Mouse (Mus musculus): ENCODE measurements around the gene Mllt10. TPM values are rescaled to one million over a fixed set of nuclear protein-coding genes. Genes with fewer than 3 reads are reported as not detected.

Gene Mllt10
- polyA plus RNA-seq, 1 experiment from 2014 or later: 36.4 TPM

DNA sequence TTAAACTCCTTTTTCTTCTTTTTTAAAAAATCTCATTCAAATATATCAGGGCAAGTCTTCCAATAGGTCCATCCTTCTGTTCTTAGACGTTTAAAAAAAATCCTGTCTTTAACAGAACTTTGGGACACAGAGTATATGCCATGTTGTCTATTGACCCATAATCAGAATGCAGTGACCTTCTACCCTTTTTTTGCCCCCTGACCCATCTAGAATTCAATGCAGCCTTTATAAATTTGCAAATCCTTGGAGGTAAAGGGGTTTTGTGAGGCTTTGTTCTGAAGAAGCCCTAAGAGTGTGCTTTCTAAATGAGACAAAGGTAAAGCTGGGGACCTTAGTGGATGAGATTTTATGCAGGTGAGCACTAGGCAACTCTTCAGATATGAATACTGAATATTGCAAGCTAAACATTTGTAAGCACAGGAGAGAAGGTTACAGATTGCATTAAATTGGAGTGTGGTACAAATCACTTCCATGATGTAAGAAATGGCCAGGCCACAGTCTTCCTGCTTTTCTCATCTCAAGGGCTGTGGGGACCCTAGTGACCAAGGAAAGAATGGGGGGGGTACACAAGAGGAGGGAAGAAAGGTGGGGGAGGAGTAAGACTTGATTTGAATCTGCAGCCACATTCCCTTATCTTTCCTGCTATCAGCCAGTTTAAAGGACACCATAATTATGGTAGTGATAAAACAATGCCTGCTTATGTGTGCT is 1.6 kb upstream of the Mllt10 start:
- no peaks in the 10 kb centered on the region for H3K36me3 ChIP-seq (ENCODE audit: control insufficient read depth, insufficient read depth, low read length)
- peaks cover 44% of the 10 kb centered on the region for H3K4me1 ChIP-seq (replicated peaks; ENCODE audit: control insufficient read depth, insufficient read depth, low read length)
- DNase-seq (ENCODE audit: low spot score) (no peak), ATAC-seq (replicated peaks; ENCODE audit: low FRiP score, low TSS enrichment, low read depth) (no peak)
- no peak overlapping the region for H3K4me3 ChIP-seq (ENCODE audit: low read depth, low read length)
- no peak overlapping the region for H3K4me2 ChIP-seq (ENCODE audit: low read length)
- H3K27me3 ChIP-seq (replicated peaks; ENCODE audit: control insufficient read depth, insufficient read depth, low read length): no peaks in the 10 kb centered on the region
- no peak overlapping the region for H3K9ac ChIP-seq (ENCODE audit: low read length)
- peak overlapping the region; percentile 54; the same call in 1 of the 2 replicates for H3K27ac ChIP-seq (ENCODE audit: low read depth)
- no peaks in the 10 kb centered on the region for H3K9me3 ChIP-seq (ENCODE audit: control insufficient read depth, low read length)
- WGBS: 65% methylated on average over 1 of the region's 1 CpGs

DNA sequence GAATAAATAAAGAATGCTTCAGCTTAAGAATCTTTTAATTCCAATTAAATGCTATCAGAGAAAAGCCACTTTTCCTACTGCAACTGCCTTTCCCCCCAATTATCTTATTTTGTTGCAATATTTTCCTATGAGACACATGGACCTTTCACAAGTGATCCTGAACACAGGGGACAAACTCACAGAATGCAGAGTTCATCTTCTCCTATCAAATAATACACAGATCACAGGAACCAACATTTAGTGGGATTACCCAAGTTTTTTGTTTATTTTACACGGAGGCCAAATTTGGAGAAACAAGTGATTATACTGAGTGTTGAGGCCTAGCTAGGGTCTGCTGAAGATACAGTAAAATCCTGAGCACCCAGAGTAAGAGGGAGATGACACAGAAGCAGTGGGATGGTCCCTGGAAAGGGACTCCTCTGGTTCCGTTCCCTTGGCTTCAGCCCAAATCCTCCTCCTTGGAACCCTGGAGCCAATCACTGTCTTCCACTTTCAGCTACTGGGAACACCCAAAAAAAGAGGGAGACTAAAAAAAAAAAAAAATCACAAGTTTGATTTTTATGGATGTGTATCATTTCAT is 996 bp upstream of the Mllt10 start:
- DNase-seq (ENCODE audit: low spot score): no peak
- no peaks in the 10 kb centered on the region for H3K36me3 ChIP-seq (ENCODE audit: control insufficient read depth, insufficient read depth, low read length)
- no peak for ATAC-seq (replicated peaks; ENCODE audit: low FRiP score, low TSS enrichment, low read depth)
- peak overlapping the region; percentile 94 for H3K4me2 ChIP-seq (ENCODE audit: low read length)
- peaks cover 51% of the 10 kb centered on the region for H3K4me1 ChIP-seq (replicated peaks; ENCODE audit: control insufficient read depth, insufficient read depth, low read length)
- no peak overlapping the region for H3K9ac ChIP-seq (ENCODE audit: low read length)
- H3K27me3 ChIP-seq (replicated peaks; ENCODE audit: control insufficient read depth, insufficient read depth, low read length): no peaks in the 10 kb centered on the region
- H3K4me3 ChIP-seq (ENCODE audit: low read depth, low read length): no peak overlapping the region
- peak overlapping the region; percentile 54; the same call in 1 of the 2 replicates for H3K27ac ChIP-seq (ENCODE audit: low read depth)
- H3K9me3 ChIP-seq (ENCODE audit: control insufficient read depth, low read length): no peaks in the 10 kb centered on the region
- 19% methylated on average over 2 of the region's 2 CpGs for WGBS

DNA sequence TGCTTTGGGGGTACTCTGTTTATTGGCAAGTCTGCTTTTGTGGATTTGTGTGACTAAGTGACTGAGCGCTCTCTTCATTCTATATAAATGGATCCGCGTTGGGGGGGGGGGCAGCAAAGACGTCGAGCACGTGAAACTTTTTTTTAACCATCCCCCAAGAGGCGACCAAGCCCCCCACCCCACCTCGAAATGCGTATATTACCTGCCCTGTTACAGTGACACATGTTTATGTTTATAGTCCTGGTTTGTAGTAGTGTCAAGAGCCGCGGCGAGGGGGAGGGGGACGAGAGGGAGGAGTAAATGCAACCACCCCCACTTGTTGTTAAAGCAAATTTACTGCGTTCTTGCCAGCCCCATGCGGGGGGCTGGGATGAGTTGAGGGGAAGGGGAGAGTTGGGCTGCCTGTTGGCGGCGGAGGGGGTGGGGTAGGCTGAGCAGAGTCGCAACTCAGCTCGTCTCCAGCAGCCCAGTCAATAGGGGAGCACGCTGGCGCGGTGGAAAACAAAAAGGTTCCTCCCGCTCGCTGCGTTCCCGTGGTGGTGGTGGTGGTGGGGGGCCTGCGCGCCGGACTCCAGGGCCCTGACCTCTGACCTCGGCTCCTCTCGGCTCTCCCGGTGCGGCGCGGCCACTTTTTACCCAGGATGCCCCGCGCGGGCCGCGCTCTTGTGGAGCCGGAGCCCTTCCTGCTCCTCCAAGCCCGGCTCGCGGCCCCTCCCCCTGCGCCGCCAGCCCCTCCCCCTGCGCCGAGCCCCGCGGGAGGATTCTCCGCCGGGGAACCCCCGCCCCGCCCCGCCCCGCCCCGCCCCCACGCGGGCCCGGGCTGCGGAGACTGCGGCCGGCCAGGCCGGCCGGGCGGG is 1.1 kb downstream of the Mllt10 start:
- peak; percentile 96 for DNase-seq (ENCODE audit: low spot score)
- Histone ChIP-seq H3K27me3 (replicated peaks; ENCODE audit: control insufficient read depth, insufficient read depth, low read length) (no peaks in the 10 kb centered on the region), H3K4me1 (replicated peaks; ENCODE audit: control insufficient read depth, insufficient read depth, low read length) (peaks cover 32% of the 10 kb centered on the region), H3K9me3 (ENCODE audit: control insufficient read depth, low read length) (no peaks in the 10 kb centered on the region), H3K4me3 (ENCODE audit: low read depth, low read length) (peak overlapping the region; percentile 56), H3K9ac (ENCODE audit: low read length) (peak overlapping the region; percentile 98), H3K27ac (ENCODE audit: low read depth) (peak overlapping the region; percentile 100), H3K4me2 (ENCODE audit: low read length) (peak overlapping the region; percentile 94), H3K36me3 (ENCODE audit: control insufficient read depth, insufficient read depth, low read length) (no peaks in the 10 kb centered on the region)
- peak; percentile 93 for ATAC-seq (replicated peaks; ENCODE audit: low FRiP score, low TSS enrichment, low read depth)
- under 1% methylated on average over 48 of the region's 66 CpGs for WGBS

- Histone ChIP-seq H3K9ac (ENCODE audit: low read length) (peak overlapping the region; percentile 98), H3K27ac (ENCODE audit: low read depth) (peak overlapping the region; percentile 100), H3K36me3 (ENCODE audit: control insufficient read depth, insufficient read depth, low read length) (no peaks in the 10 kb centered on the region), H3K9me3 (ENCODE audit: control insufficient read depth, low read length) (no peaks in the 10 kb centered on the region), H3K27me3 (replicated peaks; ENCODE audit: control insufficient read depth, insufficient read depth, low read length) (no peaks in the 10 kb centered on the region), H3K4me2 (ENCODE audit: low read length) (peak overlapping the region; percentile 94), H3K4me1 (replicated peaks; ENCODE audit: control insufficient read depth, insufficient read depth, low read length) (peaks cover 27% of the 10 kb centered on the region), H3K4me3 (ENCODE audit: low read depth, low read length) (peak overlapping the region; percentile 56)
- 1% methylated on average over 29 of the region's 50 CpGs for WGBS
- DNase-seq (ENCODE audit: low spot score): peak; percentile 94
- ATAC-seq (replicated peaks; ENCODE audit: low FRiP score, low TSS enrichment, low read depth): peak; percentile 99
Measured at GRCm38 (mm10) chr2:18056786-18057255, 1.8 kb downstream of the Mllt10 start.

- ATAC-seq (replicated peaks; ENCODE audit: low FRiP score, low TSS enrichment, low read depth) (no peak), DNase-seq (ENCODE audit: low spot score) (peak; percentile 86)
- peaks cover 27% of the 10 kb centered on the region for H3K4me1 ChIP-seq (replicated peaks; ENCODE audit: control insufficient read depth, insufficient read depth, low read length)
- no peaks in the 10 kb centered on the region for H3K27me3 ChIP-seq (replicated peaks; ENCODE audit: control insufficient read depth, insufficient read depth, low read length)
- H3K27ac ChIP-seq (ENCODE audit: low read depth): peak overlapping the region; percentile 100
- WGBS: under 1% methylated on average over 48 of the region's 48 CpGs
- no peaks in the 10 kb centered on the region for H3K36me3 ChIP-seq (ENCODE audit: control insufficient read depth, insufficient read depth, low read length)
- peak overlapping the region; percentile 94 for H3K4me2 ChIP-seq (ENCODE audit: low read length)
- peak overlapping the region; percentile 56 for H3K4me3 ChIP-seq (ENCODE audit: low read depth, low read length)
- peak overlapping the region; percentile 98 for H3K9ac ChIP-seq (ENCODE audit: low read length)
- no peaks in the 10 kb centered on the region for H3K9me3 ChIP-seq (ENCODE audit: control insufficient read depth, low read length)
Measured at GRCm38 (mm10) chr2:18057336-18058145, 2.5 kb downstream of the Mllt10 start.

- WGBS: 21% methylated on average over 9 of the region's 9 CpGs
- no peaks in the 10 kb centered on the region for H3K27me3 ChIP-seq (replicated peaks; ENCODE audit: control insufficient read depth, insufficient read depth, low read length)
- DNase-seq (ENCODE audit: low spot score) (no peak), ATAC-seq (replicated peaks; ENCODE audit: low FRiP score, low TSS enrichment, low read depth) (no peak)
- H3K4me1 ChIP-seq (replicated peaks; ENCODE audit: control insufficient read depth, insufficient read depth, low read length): peaks cover 27% of the 10 kb centered on the region
- peak overlapping the region; percentile 94 for H3K4me2 ChIP-seq (ENCODE audit: low read length)
- peak overlapping the region; percentile 100 for H3K27ac ChIP-seq (ENCODE audit: low read depth)
- no peaks in the 10 kb centered on the region for H3K9me3 ChIP-seq (ENCODE audit: control insufficient read depth, low read length)
- no peaks in the 10 kb centered on the region for H3K36me3 ChIP-seq (ENCODE audit: control insufficient read depth, insufficient read depth, low read length)
- peak overlapping the region; percentile 98 for H3K9ac ChIP-seq (ENCODE audit: low read length)
- H3K4me3 ChIP-seq (ENCODE audit: low read depth, low read length): peak overlapping the region; percentile 56
Measured at GRCm38 (mm10) chr2:18058146-18058708, 3.2 kb downstream of the Mllt10 start.

DNA sequence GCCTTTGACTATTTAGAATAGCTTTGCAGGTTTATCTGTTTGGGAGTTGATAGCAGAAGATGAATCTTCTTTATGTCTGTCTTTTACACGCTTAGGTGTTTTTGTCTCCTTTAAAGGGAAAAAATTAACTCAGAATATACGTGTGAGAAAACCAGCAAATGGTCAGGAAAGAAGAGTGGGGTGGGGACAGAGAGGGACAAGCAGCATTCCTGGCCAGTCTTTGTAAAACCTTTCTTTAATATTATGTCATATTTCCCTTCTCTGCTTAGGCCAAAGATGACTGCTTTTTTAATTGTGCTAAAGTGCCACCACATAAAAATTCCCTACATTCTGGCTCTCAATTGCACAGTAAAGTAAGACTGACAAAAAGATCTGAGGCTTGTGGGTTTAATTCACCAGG is 4.0 kb downstream of the Mllt10 start:
- no peaks in the 10 kb centered on the region for H3K36me3 ChIP-seq (ENCODE audit: control insufficient read depth, insufficient read depth, low read length)
- H3K27me3 ChIP-seq (replicated peaks; ENCODE audit: control insufficient read depth, insufficient read depth, low read length): no peaks in the 10 kb centered on the region
- peak overlapping the region; percentile 94; the same call in 1 of the 2 replicates for H3K4me2 ChIP-seq (ENCODE audit: low read length)
- 46% methylated on average over 2 of the region's 2 CpGs for WGBS
- DNase-seq (ENCODE audit: low spot score) (no peak), ATAC-seq (replicated peaks; ENCODE audit: low FRiP score, low TSS enrichment, low read depth) (no peak)
- no peak overlapping the region for H3K4me3 ChIP-seq (ENCODE audit: low read depth, low read length)
- no peaks in the 10 kb centered on the region for H3K9me3 ChIP-seq (ENCODE audit: control insufficient read depth, low read length)
- no peak overlapping the region for H3K9ac ChIP-seq (ENCODE audit: low read length)
- H3K27ac ChIP-seq (ENCODE audit: low read depth): no peak overlapping the region
- H3K4me1 ChIP-seq (replicated peaks; ENCODE audit: control insufficient read depth, insufficient read depth, low read length): peaks cover 21% of the 10 kb centered on the region

Measured in intestine, embryonic 14.5 days (tissue).